Mouse (Mus musculus) NIH3T3 (cell line): Measurements from ENCODE around the gene Slc25a51.
A peak's percentile ranks its signal among the peaks of the same experiment; 100 is the strongest.

Experiments used
- DNase-seq: peaks from one replicate; pipeline ENCODE4 v3.0.0-alpha.2; 2012; ENCODE audit warnings: low read depth

The Slc25a51 gene

DNA sequence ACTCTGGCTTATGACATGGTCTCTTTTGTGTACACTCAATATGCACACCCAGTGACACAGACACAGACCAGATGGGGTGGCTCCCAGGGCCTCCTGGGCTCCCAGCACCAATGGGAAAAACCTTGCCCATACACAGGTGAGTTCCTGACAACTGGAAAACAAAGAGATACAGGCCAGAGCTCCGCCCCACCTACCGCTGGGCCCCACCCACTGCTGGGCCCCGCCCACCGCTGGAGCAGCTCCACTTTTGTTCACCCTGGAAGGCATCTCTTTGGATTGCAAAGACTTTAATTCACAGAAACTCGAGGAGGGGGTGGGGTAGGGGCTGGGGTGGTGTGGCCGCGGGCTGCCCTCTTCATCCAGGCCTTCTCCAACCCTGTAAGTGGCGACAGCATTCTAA, 14.8 kb upstream of the Slc25a51 start:
- DNase-seq, result no peak

DNA sequence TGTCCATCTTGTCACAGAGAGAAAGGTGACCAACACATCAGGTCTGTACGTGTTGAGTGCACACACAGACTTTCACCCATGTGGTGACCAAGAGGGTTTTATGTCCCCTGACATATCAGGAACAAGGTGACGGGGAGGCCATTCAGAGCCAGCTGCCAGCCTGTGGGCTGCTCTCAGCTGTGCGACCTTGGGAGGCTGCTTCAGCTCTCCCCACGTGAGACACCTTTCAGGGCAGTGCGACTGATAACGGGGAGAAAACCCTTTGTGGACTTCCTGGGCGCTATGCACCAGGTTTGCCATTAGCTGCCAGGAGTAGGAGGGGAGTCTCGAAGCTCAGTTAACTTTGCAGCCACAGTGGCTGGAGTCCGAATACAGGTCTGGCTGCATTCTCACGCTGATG, 14.1 kb upstream of the Slc25a51 start:
- no peak for DNase-seq

- no peak for DNase-seq
Measured at GRCm38 (mm10) chr4:45421519-45422260, 13.1 kb upstream of the Slc25a51 start.

- DNase-seq, result no peak
Measured at GRCm38 (mm10) chr4:45420733-45421132, 12.2 kb upstream of the Slc25a51 start.

GRCm38 (mm10) chr4:45419051-45419450, 10.5 kb upstream of the Slc25a51 start:
- DNase-seq, result no peak

GRCm38 (mm10) chr4:45418229-45418950, 9.8 kb upstream of the Slc25a51 start:
- DNase-seq, result peak; percentile 83

- no peak for DNase-seq
Measured at GRCm38 (mm10) chr4:45416314-45416713, 7.7 kb upstream of the Slc25a51 start.

- DNase-seq, result no peak
Measured at GRCm38 (mm10) chr4:45413674-45414338, 5.2 kb upstream of the Slc25a51 start.

DNA sequence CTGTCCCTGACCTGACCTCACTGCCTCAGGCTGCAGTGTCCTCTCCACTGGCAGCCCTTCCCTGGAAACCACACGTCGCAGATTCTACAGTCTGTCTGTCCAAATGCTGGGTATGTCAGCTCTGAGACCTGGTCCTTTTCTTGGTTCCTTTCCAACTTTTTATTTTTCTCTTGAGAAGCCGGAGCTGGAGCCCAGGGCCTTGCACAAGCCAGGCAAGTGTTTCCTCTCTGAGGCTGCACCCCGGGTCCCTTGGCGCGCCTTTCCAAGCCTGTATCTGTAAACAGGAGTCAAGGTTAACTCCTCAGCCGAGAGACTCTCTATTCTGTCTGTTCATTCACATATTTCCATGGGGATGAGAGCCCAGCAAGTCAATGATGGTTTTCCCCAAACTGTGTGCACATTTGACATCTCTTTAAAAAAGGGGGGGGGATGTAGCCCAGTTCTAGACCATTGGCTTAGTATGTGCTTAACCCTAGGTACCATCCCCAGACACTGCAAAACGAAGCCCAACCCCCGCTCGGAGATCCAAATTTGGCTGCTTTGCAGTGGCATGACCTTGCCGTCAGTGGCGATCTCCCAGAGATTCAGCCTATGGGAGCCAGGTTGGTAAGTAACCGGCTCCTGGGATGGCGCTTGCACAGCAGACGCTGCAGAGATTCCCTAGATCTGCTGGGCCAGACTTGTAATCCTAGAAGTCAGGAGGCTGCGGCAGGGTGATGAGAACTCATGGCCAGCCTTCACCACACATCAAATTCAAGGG, 4.0 kb upstream of the Slc25a51 start:
- DNase-seq, result no peak

GRCm38 (mm10) chr4:45411181-45411790, 2.7 kb upstream of the Slc25a51 start:
- no peak for DNase-seq

- DNase-seq, result peak; percentile 87
Measured at GRCm38 (mm10) chr4:45409270-45409669, 704 bp upstream of the Slc25a51 start.

DNA sequence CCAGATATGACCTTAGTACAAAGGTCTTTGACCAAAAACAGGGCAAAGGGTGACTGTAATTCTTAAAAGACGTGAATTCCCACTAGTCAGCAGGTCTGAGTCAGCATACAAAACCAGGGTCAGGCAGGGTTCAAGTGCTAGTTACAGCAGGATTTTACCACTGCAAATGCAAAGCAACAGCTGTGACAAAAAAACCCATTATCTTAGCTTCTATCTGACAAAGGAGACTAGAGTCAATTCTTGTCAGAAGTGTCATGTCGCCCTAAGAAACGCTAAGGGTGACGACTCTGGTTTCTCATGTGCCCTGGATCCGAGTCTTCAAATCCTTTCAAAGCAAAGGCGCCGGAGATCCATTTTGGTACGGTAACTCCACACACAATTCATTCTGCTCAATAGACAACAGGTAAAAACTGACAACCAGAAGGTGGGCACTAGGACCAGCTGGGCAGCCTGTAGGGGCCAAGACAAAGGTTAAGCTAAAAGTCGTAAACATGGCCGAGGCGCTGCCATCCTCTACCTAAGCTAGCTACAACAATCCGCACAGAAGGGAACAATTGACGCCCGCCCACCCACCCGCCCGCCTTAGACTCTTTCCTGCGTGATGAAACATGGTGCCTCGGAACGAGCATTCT, 747 bp downstream of the Slc25a51 start:
- peak; percentile 65 for DNase-seq

DNA sequence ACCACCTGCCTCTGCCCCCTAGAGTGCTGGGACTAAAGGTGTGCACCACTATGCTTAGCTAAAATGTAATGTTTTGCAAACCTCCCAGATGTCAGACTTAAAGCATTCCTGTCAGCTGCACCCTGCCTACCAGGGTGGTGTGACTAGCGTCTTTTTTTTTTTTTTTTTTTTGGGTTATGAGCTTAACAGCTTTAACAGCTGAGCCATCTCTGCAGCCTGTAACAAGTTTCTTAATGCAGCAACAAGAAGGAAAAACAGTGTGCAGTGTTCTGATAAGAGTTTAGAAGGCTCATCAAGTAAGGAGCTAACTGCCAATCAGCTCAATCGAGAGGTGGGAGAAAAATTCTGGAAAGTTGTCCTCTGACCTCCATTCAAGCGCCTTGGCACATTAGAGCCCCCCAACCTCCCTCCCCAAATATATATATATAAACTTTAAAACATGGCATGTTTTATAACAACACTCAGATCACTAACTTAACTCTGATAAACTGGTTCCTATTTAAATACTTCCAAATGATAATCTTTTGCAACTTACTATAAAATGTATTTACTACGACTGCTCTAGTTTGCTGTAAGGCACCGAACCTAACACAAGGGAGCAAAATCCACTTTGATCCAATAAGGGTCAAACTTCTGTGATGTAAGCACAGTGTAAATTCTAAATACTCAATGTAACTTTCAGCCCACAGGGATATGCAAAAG, 1.4 kb downstream of the Slc25a51 start:
- no peak for DNase-seq

DNA sequence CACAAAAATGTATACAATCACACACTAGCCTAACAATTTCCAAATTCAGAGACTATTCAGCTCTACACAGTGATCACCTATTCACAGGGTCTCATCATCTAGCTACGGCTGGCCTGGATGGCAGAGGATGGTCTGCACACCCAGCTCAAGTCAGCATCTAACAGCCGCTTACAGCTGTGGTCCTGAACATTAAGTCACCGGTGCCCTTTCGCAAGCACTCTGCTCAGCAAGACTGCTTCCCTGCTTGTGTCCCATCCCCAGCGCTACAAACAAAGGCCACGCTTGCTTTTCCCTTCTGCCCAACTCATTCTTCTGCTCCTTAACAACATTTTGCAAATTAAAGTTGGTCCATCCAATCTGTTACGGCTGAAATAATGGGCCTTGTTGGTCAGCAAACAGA, 2.2 kb downstream of the Slc25a51 start:
- DNase-seq, result no peak

DNA sequence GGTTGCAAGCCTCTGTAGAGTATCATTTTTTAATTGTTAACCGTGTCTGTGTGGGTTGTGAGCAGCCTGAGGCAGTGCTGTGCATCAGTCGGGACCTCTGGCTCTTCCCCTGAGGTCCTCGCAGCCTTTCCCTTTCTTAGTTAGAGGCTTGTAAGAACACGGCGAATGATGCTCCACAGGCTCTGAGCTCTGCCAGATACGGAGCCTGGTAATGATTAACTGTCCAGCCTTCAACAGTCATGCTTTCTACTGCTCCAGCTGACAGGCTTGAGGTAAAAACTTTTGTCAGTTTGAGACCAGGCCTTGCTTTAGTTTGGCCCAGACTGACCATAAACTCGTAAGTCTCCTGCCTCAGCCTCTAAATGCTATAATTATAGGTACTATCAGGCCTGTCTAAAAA, 3.3 kb downstream of the Slc25a51 start:
- peak; percentile 28 for DNase-seq

- no peak for DNase-seq
Measured at GRCm38 (mm10) chr4:45404086-45404485, 4.5 kb downstream of the Slc25a51 start.

GRCm38 (mm10) chr4:45403499-45403878, 5.1 kb downstream of the Slc25a51 start:
- DNase-seq, result no peak

DNA sequence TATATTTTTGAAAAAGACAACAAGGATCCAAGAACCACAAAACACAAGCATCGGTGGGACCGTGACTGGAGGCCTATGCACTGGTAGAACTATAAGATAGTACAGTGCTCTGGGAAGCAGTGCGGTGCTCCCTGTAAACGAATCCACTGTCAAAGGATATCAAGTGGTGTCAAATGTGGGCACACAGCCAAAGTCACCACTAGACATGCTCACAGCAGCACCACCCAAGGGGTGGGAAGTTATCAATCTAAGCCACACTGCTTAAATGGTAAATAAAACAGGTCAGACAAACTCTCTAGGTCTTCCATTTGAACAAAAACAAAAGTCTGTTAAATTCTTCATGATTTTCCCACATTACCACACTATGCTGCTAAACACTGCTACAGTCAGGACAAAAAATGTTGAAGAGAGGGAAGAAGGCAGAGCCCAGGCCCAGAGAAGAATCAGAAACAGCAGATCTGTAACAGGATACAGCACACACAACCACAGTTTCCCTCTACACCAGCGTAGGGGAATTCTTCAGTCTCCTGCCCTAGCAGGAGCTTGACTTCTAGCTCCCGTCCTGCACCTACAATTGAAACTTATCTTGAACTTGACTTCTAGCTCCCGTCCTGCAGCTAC, 5.6 kb downstream of the Slc25a51 start:
- no peak for DNase-seq

DNA sequence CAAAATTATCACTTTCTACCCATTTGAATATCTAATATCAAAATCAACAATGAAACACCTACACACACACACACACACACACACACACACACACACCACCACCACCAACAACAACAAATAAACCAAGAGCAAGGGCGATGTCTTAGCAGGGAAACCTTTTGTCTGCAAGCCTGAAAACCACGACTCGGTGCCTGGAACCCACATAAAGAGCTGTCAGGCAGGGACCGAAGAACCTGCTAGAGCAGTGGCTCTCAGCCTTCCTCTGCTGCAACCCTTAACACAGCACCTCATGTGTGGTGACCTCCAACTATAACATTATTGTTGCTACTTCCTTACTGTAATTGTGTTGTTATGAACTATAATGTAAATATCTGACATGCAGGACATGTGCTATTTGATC, 6.3 kb downstream of the Slc25a51 start:
- no peak for DNase-seq
